8 mouse cellular contexts compared by ENCODE assay signal in genomic region chr1:58711365-58712016, GRCm38 (mm10). TPM values are rescaled to one million over a fixed set of nuclear protein-coding genes. Genes with fewer than 3 reads are reported as not detected.
DNase-seq lines count a peak whose midpoint lies in the region; ATAC-seq and TF ChIP-seq lines count a peak whose summit lies in the region.

Gene Cflar (plus strand): TSS chr1:58711508.

- H3K9ac ChIP-seq in ES-Bruce4 (ENCODE audit: low read depth, poor library complexity, severe bottlenecking), result peak within 1 kb of the TSS; percentile 66
- peak within 1 kb of the TSS; percentile 86 for H3K9ac ChIP-seq in forebrain, embryonic 11.5 days (ENCODE audit: low read length)
- H3K9ac ChIP-seq in heart, postnatal 0 days (replicated peaks; ENCODE audit: low read depth, low read length), result peak within 1 kb of the TSS; percentile 94
- H3K9ac ChIP-seq in lung, embryonic 14.5 days, result peak within 1 kb of the TSS; percentile 88

- peak; percentile 67 for ATAC-seq in forebrain, embryonic 11.5 days (replicated peaks; ENCODE audit: low FRiP score)
- peak; percentile 50 for ATAC-seq in heart, postnatal 0 days (ENCODE audit: insufficient read depth, low read depth)
- ATAC-seq in lung, embryonic 14.5 days (ENCODE audit: insufficient read depth), result peak; percentile 78
- peak; percentile 53; the same call in 1 of the 2 replicates for ATAC-seq in neutrophil, adult 5-6 weeks (ENCODE audit: extremely low read depth, insufficient number of reproducible peaks, low FRiP score, poor library complexity, severe bottlenecking)

- TF ChIP-seq POLR2A in ES-Bruce4 (IDR thresholded peaks at IDR 0.05; ENCODE audit: insufficient read depth, low read length), result peak; percentile 14
- TF ChIP-seq POLR2A in thymus, adult 2 months (IDR thresholded peaks at IDR 0.05; ENCODE audit: control insufficient read depth, extremely low read depth, insufficient read depth, low read length, poor library complexity), result peak; percentile 53; the same call in 1 of the 2 replicates

- peak within 1 kb of the TSS; percentile 43; the same call in 1 of the 2 replicates for H3K27ac ChIP-seq in ES-Bruce4 (ENCODE audit: insufficient read depth, low read length)
- peak within 1 kb of the TSS; percentile 85 for H3K27ac ChIP-seq in forebrain, embryonic 11.5 days (ENCODE audit: low read depth, low read length)
- H3K27ac ChIP-seq in heart, postnatal 0 days (ENCODE audit: low read depth), result peak within 1 kb of the TSS; percentile 100
- H3K27ac ChIP-seq in lung, embryonic 14.5 days (ENCODE audit: low read depth), result peak within 1 kb of the TSS; percentile 100
- H3K27ac ChIP-seq in thymus, adult 2 months (ENCODE audit: control insufficient read depth, insufficient read depth, low read length), result peak within 1 kb of the TSS; percentile 99

- H3K9me3 ChIP-seq in ES-Bruce4 (replicated peaks; ENCODE audit: control insufficient read depth, insufficient read depth, low read length, poor library complexity, severe bottlenecking), result peaks cover 11% of the 10 kb centered on the region
- H3K9me3 ChIP-seq in forebrain, embryonic 11.5 days (ENCODE audit: control insufficient read depth, low read length), result no peaks in the 10 kb centered on the region
- H3K9me3 ChIP-seq in heart, postnatal 0 days (replicated peaks; ENCODE audit: control insufficient read depth, low read length), result no peaks in the 10 kb centered on the region
- H3K9me3 ChIP-seq in lung, embryonic 14.5 days (ENCODE audit: low read depth, low read length), result no peaks in the 10 kb centered on the region

- peak within 1 kb of the TSS; percentile 74 for H3K4me2 ChIP-seq in forebrain, embryonic 11.5 days (ENCODE audit: low read depth, low read length, severe bottlenecking)
- H3K4me2 ChIP-seq in heart, postnatal 0 days (ENCODE audit: low read depth, low read length), result peak within 1 kb of the TSS; percentile 84
- H3K4me2 ChIP-seq in lung, embryonic 14.5 days, result peak within 1 kb of the TSS; percentile 75

- H3K4me1 ChIP-seq in ES-Bruce4 (ENCODE audit: control insufficient read depth, insufficient read depth, low read length), result peaks cover 2% of the 10 kb centered on the region
- H3K4me1 ChIP-seq in forebrain, embryonic 11.5 days (replicated peaks; ENCODE audit: control insufficient read depth, insufficient read depth, low read length), result no peaks in the 10 kb centered on the region; the same call in 1 of the 2 replicates
- H3K4me1 ChIP-seq in heart, postnatal 0 days (ENCODE audit: control insufficient read depth, insufficient read depth), result peaks cover 16% of the 10 kb centered on the region
- 0 out of 2 replicates have a peak, but pooled peaks cover 5% of the 10 kb centered on the region for H3K4me1 ChIP-seq in lung, embryonic 14.5 days (ENCODE audit: insufficient read depth)
- H3K4me1 ChIP-seq in thymus, adult 2 months (replicated peaks; ENCODE audit: control insufficient read depth, insufficient read depth, low read length), result peaks cover 4% of the 10 kb centered on the region

- H3K4me3 ChIP-seq in ES-Bruce4 (ENCODE audit: low read depth, low read length), result peak within 1 kb of the TSS; percentile 68
- H3K4me3 ChIP-seq in forebrain, embryonic 11.5 days (ENCODE audit: low read depth, low read length), result peak within 1 kb of the TSS; percentile 59
- peak within 1 kb of the TSS; percentile 72 for H3K4me3 ChIP-seq in heart, postnatal 0 days (ENCODE audit: low read depth, low read length)
- H3K4me3 ChIP-seq in lung, embryonic 14.5 days (ENCODE audit: low read depth, low read length), result peak within 1 kb of the TSS; percentile 53
- peak within 1 kb of the TSS; percentile 90 for H3K4me3 ChIP-seq in thymus, adult 2 months (ENCODE audit: control insufficient read depth, insufficient read depth, low read length)

- WGBS in forebrain, embryonic 11.5 days, result under 1% methylated on average over 45 of the region's 45 CpGs
- 0% methylated on average over 45 of the region's 45 CpGs for WGBS in heart, postnatal 0 days
- under 1% methylated on average over 45 of the region's 45 CpGs for WGBS in lung, embryonic 14.5 days
- WGBS in thymus, adult 2 months, result under 1% methylated on average over 45 of the region's 45 CpGs

- no peak for TF ChIP-seq CTCF in ES-Bruce4 (IDR thresholded peaks at IDR 0.05; ENCODE audit: low read depth, low read length)
- TF ChIP-seq CTCF in heart, postnatal 0 days (IDR thresholded peaks at IDR 0.05; ENCODE audit: low read depth), result no peak
- no peak for TF ChIP-seq CTCF in lung, embryonic 14.5 days (IDR thresholded peaks at IDR 0.05; ENCODE audit: low read depth)
- no peak for TF ChIP-seq CTCF in thymus, adult 2 months (IDR thresholded peaks at IDR 0.05; ENCODE audit: borderline replicate concordance, control insufficient read depth, extremely low read depth, insufficient read depth, low read length, poor library complexity)

- no peaks in the 10 kb centered on the region for H3K27me3 ChIP-seq in ES-Bruce4 (ENCODE audit: control insufficient read depth, insufficient read depth, low read length, poor library complexity, severe bottlenecking)
- no peaks in the 10 kb centered on the region for H3K27me3 ChIP-seq in forebrain, embryonic 11.5 days (ENCODE audit: control insufficient read depth, insufficient read depth, low read length)
- H3K27me3 ChIP-seq in heart, postnatal 0 days (ENCODE audit: control insufficient read depth, insufficient read depth, low read length), result no peaks in the 10 kb centered on the region
- no peaks in the 10 kb centered on the region for H3K27me3 ChIP-seq in lung, embryonic 14.5 days (ENCODE audit: insufficient read depth, low read length)
- no peaks in the 10 kb centered on the region for H3K27me3 ChIP-seq in thymus, adult 2 months (ENCODE audit: control insufficient read depth, insufficient read depth, low read length)

- DNase-seq in c-Kit-positive CD71-positive TER-119-negative erythroid progenitor cells, embryonic 14.5 days (ENCODE audit: low read depth), result peak; percentile 43
- DNase-seq in forebrain, embryonic 11.5 days (ENCODE audit: low spot score), result peak; percentile 83
- peak; percentile 61 for DNase-seq in heart, postnatal 0 days (ENCODE audit: low spot score)
- peak; percentile 83 to 87 for DNase-seq in kidney, postnatal 36 days
- peak; percentile 88 for DNase-seq in lung, embryonic 14.5 days
- peak; percentile 76 for DNase-seq in thymus, adult 2 months

- no peak for TF ChIP-seq EP300 in ES-Bruce4 (IDR thresholded peaks at IDR 0.05; ENCODE audit: insufficient read depth, low read depth, low read length)
- peak; percentile 51 for TF ChIP-seq EP300 in heart, postnatal 0 days (IDR thresholded peaks at IDR 0.05; ENCODE audit: low read depth)

- H3K36me3 ChIP-seq in ES-Bruce4 (ENCODE audit: control insufficient read depth, insufficient read depth, low read length, poor library complexity, severe bottlenecking), result no peaks in the 10 kb centered on the region
- no peaks in the 10 kb centered on the region for H3K36me3 ChIP-seq in forebrain, embryonic 11.5 days (ENCODE audit: control insufficient read depth, insufficient read depth, low read length)
- H3K36me3 ChIP-seq in heart, postnatal 0 days (replicated peaks; ENCODE audit: control insufficient read depth, insufficient read depth, low read length), result peaks cover 7% of the 10 kb centered on the region
- H3K36me3 ChIP-seq in lung, embryonic 14.5 days (ENCODE audit: insufficient read depth), result peaks cover 19% of the 10 kb centered on the region
- H3K36me3 ChIP-seq in thymus, adult 2 months (ENCODE audit: control insufficient read depth, insufficient read depth, low read length), result peaks cover 17% of the 10 kb centered on the region

RNA-seq across cellular contexts. Expression of gene Cflar, which starts in this region (rescaled TPM):
- 14.1 and 16.1 TPM in 2 replicates for polyA plus RNA-seq in ES-Bruce4 (2011; ENCODE audit: insufficient read depth, insufficient read length, low read depth, missing spikeins)
- polyA plus RNA-seq in forebrain, embryonic 11.5 days (2014; fragmentation: Nextera tagmentation; extraction: Ambion mirVana), result 21.3 and 24.1 TPM in 2 replicates
- 44.4 and 102 TPM in 2 replicates for total RNA-seq in heart, postnatal 0 days (2014; rRNA removed; ENCODE audit: low replicate concordance)
- polyA plus RNA-seq in heart, postnatal 0 days (2015; fragmentation: Nextera tagmentation; extraction: Ambion mirVana), result 49.8 and 53.6 TPM in 2 replicates
- 35.3 and 35.9 TPM in 2 replicates for polyA plus RNA-seq in lung, embryonic 14.5 days (2014; fragmentation: Nextera tagmentation; extraction: Ambion mirVana)
- 175 and 180 TPM in 2 replicates for total RNA-seq in neutrophil, adult 5-6 weeks (2017)
- polyA plus RNA-seq in thymus, adult 2 months (2012; rRNA removed), result 78.4 and 83.9 TPM in 2 replicates

Comparison
In these comparisons a context has a peak if more than half of its experiments do, and no peak if none do; other contexts are left out.
1. Peak in every context shown above with its lines: DNase-seq, ATAC-seq, H3K4me3 ChIP-seq and H3K27ac ChIP-seq.
2. H3K27ac ChIP-seq: peak in every context shown above with its lines; median percentile 100 in heart, postnatal 0 days; 100 in lung, embryonic 14.5 days; 99 in thymus, adult 2 months; 85 in forebrain, embryonic 11.5 days; 43 in ES-Bruce4.